Mouse (Mus musculus) G1E (cell line): ENCODE measurements around the gene Prkcq.

Experiments
- CTCF ChIP-seq: IDR thresholded peaks from 2 replicates; pipeline ENCODE4 v1.5.1; 2012; ENCODE audit warnings: low read depth, low read length, inconsistent platforms, mixed read lengths
- GATA1 ChIP-seq: IDR thresholded peaks from 2 replicates; pipeline ENCODE4 v1.6.1; 2012; ENCODE audit warnings: borderline replicate concordance, low read length, inconsistent platforms, mixed read lengths
- GATA2 ChIP-seq: IDR thresholded peaks from 2 replicates; pipeline ENCODE4 v1.6.1; 2012; ENCODE audit warnings: low read depth, low read length, inconsistent platforms, borderline replicate concordance
- POLR2AphosphoS5 ChIP-seq: IDR thresholded peaks from 2 replicates; pipeline ENCODE4 v1.6.1; 2012; ENCODE audit warnings: low read depth, low read length, inconsistent platforms; ENCODE audit not compliant: insufficient replicate concordance
- TAL1 ChIP-seq: conservative IDR thresholded peaks from 2 replicates; pipeline ENCODE4 v1.6.1; 2012; ENCODE audit warnings: low read depth, low read length, inconsistent platforms, mixed read lengths

DNA sequence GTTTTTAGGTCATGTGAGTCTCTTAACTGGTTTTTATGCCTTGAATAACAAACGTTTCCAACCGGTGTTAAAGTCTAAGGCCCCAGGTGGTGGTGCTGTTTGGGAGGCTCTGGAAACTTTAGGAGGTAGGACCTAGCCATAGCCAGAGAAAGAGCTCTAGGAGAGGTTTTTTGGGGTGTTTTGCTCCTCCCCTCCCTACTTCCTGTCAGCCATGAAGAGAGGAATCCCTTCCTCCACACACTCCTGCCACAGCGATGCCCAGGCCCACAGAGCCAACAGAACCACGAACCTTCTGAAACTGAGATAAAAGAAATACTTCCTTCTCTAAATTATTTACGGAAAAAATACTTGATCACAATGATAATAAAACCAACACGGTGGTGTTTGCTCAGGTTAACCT lies 36.2 kb upstream of the Prkcq start:
- TF ChIP-seq CTCF (no peak), TAL1 (no peak), POLR2AphosphoS5 (no peak), GATA1 (no peak), GATA2 (no peak)
